Mouse (Mus musculus): ENCODE results near the gene Ano9.
A peak's percentile ranks its signal among the peaks of the same experiment; 100 is the strongest.

The Ano9 gene

GRCm38 (mm10) chr7:141103161-141103560, 14.4 kb downstream of the Ano9 start:
- DNase-seq (ENCODE audit: inconsistent age in 2 of 2, low spot score in 1 of 2): no peak

DNA sequence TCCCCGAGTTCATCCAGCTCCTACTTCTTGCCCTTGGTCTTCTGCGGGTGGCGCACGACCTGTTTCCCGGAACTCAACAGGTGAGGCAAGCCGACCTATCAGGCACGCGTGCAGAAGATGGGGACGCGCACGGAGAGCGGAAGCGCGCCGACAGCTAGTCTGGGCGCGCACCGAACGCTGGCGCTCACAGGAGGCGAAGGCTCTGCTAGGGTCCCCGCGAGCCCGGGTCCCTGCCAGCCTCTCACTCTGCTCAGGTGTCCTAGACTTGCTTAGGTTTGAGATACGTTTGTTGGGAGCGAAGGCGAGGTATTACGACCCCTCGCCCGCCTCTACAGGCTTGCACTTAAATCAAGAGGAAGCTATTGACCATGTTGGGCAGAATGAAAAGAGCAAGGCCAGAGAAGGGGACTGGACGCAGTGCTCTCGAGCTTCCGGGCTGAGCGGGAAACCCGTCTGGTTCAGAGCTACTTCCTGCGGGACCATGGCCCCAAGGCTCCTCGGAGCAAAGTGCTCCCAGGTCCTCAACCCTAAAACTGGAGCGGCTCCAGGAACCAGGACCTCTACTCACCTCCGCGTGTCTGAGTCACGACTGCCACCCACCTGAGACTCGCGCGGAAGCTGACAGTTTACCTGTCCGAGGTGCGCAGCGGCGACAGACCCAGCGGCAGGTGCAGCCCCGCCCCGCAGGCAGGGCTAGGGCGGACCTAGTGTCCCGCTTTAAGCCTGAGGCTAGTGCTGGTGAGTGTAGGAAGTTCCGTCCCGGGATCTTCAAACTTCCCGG, 17.5 kb downstream of the Ano9 start, which contains the start of gene Sigirr:
Gene Sigirr, minus strand, starts transcription at position 662 of the 781 bp plus-strand sequence.
- peak; percentile 17 to 52 for DNase-seq (ENCODE audit: inconsistent age in 2 of 2, low spot score in 1 of 2)

GRCm38 (mm10) chr7:141097177-141097576, 20.4 kb downstream of the Ano9 start:
- DNase-seq (ENCODE audit: inconsistent age in 2 of 2, low spot score in 1 of 2): no peak

DNA sequence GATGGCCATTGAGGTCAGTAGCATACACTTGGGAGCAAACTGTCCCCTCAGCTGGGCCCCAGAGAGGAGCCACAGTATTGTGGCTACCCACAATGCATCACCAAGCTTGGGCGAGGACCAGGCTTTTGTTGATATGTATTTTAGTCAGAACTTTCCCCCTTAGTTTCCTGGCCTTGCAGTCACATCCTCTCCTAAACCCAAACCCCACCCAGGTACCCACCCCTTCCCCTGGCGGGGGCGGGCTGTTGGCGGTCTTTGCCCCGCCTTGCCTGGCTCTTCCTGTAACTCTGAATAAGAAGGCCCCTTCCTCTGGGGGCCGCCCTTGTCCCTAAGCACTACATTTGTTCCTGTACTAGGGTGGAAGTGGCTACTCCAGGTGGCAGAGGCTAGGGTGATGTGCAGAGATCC, 21.0 kb downstream of the Ano9 start:
- DNase-seq (ENCODE audit: inconsistent age in 2 of 2, low spot score in 1 of 2): peak; percentile 76 to 81

- no peak for DNase-seq (ENCODE audit: inconsistent age in 2 of 2, low spot score in 1 of 2)
These were observed 21.6 kb downstream of the Ano9 start for GRCm38 (mm10) chr7:141096021-141096420.

GRCm38 (mm10) chr7:141094487-141095205, 23.0 kb downstream of the Ano9 start:
- no peak for DNase-seq (ENCODE audit: inconsistent age in 2 of 2, low spot score in 1 of 2)

DNA sequence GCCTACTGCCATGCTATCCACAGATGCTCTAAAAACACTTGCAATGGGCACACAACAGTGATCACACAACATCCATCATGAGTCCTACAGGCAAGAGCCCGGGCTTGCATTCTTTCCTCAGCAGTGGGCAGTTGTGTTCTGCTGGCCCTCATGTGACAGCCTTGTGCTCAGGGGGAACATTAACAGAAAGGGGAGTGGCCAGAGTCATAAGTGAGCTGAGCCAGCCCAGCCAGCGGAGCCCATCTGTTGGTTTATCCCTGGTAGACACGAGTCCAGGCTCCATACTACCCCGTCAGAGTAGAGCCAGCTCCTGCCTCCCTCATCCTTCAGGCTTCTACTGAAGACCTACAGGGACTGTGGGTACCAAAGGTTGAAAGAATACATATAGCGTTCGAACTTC, 23.7 kb downstream of the Ano9 start:
- no peak for DNase-seq (ENCODE audit: inconsistent age in 2 of 2, low spot score in 1 of 2)

GRCm38 (mm10) chr7:141092051-141092735, 25.4 kb downstream of the Ano9 start:
- peak; percentile 92 to 96 for DNase-seq (ENCODE audit: inconsistent age in 2 of 2, low spot score in 1 of 2)

DNA sequence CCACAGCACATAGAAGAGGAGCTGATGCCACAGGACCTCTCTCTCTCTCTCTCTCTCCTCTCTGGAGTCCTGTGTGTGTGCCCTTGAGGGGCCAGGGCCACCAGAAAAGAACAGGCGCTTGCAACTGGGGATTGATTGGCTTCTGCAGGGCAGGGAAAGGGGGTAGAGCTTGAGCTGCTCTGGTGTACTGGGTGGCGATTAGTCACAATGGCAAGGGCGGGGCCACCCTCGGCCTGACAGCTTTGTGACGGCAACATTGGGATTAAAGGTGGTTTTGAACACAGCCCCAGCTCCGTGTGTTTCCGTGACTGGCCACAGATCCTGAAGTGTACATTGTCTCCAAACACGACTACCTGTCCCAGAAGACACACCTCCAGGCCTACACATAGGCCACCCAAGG, 27.4 kb downstream of the Ano9 start:
- DNase-seq (ENCODE audit: inconsistent age in 2 of 2, low spot score in 1 of 2): peak; percentile 20 to 58

GRCm38 (mm10) chr7:141088473-141088872, 29.1 kb downstream of the Ano9 start:
- DNase-seq (ENCODE audit: inconsistent age in 2 of 2, low spot score in 1 of 2): peak in 1 of 2 experiments; percentile 9

DNA sequence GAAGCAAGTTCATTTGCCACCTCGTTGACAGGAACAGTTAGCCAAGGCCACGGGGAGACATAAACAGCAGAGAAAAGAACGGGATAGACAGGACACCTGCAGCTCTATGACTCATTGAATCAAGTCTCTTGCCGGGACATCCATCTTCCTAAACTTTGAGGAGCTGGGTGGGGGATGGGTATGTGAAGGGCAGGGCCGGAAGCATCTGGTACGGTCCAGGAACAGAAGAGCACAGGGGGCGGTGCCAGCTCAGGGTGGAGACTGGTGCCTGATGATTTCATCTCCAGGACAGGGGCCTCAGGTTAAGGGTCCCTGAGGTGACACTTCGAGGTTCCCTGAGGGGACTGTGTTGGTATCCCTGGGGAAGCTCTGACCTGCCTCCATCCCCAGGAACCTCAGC, 29.7 kb downstream of the Ano9 start:
- DNase-seq (ENCODE audit: inconsistent age in 2 of 2, low spot score in 1 of 2): peak in 1 of 2 experiments; percentile 18

DNA sequence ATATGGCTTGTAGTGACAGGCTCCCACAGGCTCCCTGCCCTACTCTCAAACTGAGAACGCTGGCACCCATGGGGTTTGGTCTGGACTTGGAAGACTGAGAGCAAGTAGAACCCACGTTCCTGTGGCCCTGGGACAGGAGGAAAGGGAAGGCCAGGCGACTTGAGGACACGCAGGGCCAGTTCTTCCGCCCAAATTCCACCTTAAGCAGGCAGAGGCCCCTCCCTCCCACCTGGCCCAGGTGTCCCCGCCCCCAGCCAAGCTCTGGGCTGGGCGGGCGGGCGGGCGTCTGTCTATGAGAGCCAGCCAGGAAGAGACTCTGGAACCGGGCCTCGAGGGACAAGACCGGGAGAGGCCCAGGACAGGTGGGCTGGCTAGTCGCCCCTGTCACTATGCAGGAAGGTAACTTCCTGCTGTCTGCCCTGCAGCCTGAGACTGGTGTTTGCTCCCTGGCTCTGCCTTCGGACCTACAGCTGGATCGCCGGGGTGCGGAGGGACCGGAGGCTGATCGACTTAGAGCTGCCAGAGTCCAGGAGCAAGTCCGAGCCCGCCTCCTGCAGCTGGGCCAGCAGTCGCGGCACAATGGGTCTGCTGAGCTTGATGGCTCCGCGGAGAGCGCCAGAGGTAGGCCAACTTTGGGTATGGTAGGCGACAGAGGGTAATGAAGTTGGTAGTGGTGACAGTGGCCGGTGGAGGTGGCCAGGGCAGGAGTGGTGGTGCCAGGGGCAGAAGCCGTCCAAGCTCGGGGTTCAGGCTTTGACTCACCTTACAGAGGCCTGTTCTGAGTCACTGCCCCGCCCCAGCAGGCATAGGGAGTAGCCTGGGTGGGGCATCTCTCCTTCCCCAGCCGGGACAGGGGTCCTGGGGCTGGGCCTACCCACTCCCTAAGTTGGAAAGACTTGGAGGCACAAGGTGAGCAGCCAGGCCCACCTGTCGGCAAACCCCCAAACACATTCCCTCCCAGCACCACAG, 37.8 kb downstream of the Ano9 start:
- no peak for DNase-seq (ENCODE audit: inconsistent age in 2 of 2, low spot score in 1 of 2)

GRCm38 (mm10) chr7:141078876-141079275, 38.7 kb downstream of the Ano9 start:
- DNase-seq (ENCODE audit: inconsistent age in 2 of 2, low spot score in 1 of 2): no peak

DNA sequence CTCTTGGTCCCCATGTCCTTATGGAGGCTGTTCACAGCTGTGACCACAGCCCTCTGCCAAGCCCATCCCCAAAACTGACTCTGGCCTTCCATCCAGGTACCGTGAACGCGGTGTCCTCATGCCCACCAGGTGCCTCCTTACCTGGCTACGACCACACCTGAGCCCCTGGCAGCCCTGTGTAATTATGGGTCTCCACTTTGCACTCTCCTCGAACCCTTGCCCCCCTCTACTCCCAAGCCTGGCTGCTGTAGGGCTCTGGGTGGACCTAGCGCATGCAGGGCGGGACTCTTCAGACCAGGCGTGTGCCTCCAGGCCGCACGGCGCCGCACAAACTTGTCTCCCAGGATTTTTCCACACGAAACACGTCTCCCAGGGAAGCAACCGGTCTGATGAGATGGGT, 39.8 kb downstream of the Ano9 start, which contains the start of gene Pkp3:
Gene Pkp3, plus strand, starts transcription at position 378 of the 400 bp plus-strand sequence.
- DNase-seq (ENCODE audit: inconsistent age in 2 of 2, low spot score in 1 of 2): no peak

- DNase-seq (ENCODE audit: inconsistent age in 2 of 2, low spot score in 1 of 2): no peak
These were observed 43.8 kb downstream of the Ano9 start for GRCm38 (mm10) chr7:141073782-141074181.

- DNase-seq (ENCODE audit: inconsistent age in 2 of 2, low spot score in 1 of 2): no peak
These were observed 45.4 kb downstream of the Ano9 start for GRCm38 (mm10) chr7:141072017-141072745.

DNA sequence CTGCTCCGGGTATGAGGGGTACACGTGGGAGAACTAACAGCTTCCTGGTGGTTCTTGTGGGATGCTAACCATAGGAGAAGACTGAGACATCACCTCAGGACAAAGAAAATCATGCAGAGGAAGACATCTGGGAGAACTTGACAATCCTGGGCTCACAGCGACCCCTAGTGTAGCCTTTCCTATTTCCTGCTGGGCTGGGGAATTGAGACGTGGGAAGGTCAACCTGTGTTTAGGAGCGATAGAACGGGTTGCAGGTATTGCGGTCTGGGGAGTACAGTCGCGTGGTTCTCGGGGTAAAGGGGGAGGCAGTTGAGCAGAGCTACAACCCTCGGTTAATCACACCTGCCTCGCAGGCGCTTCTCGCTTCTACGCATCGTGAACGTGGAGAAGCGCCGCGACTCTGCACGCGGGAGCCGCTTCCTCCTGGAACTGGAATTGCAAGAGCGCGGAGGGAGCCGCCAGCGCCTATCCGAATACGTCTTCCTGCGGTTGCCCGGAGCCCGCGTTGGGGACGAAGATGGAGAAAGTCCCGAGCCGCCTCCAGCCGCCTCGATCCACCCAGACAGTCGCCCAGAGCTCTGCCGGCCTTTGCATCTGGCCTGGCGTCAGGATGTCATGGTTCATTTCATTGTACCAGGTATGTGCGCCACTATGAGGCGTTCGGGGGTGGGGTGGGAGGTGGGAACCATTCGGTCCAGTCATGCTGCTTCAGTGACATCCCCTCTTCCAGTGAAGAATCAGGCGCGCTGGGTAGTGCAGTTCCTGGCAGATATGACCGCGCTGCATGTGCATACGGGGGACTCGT, 47.3 kb downstream of the Ano9 start:
- peak; percentile 72 to 92 for DNase-seq (ENCODE audit: inconsistent age in 2 of 2, low spot score in 1 of 2)

DNA sequence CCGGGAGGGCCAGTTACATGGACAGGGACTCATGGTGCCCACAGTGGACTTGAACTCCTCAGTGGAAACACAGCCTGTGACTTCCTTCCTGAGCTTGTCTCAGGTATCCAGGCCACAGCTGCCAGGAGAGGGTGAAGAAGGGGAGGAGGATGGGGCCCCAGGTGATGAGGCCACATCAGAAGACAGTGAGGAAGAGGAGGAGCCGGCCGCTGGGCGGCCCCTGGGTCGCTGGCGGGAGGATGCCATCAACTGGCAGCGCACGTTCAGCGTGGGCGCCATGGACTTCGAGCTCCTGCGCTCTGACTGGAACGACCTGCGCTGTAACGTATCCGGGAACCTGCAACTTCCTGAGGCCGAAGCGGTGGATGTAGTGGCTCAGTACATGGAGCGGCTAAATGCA, 49.3 kb downstream of the Ano9 start:
- DNase-seq (ENCODE audit: inconsistent age in 2 of 2, low spot score in 1 of 2): no peak

DNA sequence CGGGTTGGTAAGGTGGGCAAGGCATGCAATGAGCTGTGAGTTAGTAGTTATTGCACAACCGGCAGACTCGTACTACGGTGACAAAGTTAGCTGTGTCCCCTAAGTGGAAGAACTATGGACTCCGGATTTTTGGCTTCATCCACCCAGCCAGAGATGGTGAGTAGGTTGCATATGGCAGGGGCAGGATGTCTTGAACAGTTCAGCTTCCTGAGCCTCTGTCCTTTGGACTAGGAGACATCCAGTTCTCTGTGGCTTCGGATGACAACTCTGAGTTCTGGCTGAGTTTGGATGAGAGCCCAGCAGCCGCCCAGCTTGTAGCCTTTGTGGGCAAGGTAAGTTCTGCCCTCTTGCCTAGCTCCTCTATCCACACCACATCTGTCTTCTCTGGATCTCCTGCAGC, 53.0 kb downstream of the Ano9 start:
- DNase-seq (ENCODE audit: inconsistent age in 2 of 2, low spot score in 1 of 2): no peak

Data from adrenal gland, adult (tissue).